Mouse (Mus musculus) 416B (cell line): ENCODE results near the gene Gm21149.
"Not testable (repeated sequence)": the region's sequence is repeated elsewhere in the genome, so short reads cannot be mapped to it uniquely, and the experiment has no call there.

Experiments used
- DNase-seq: peaks from one replicate; pipeline ENCODE4 v3.0.0; 2011; ENCODE audit warnings: low read depth

The Gm21149 gene

DNA sequence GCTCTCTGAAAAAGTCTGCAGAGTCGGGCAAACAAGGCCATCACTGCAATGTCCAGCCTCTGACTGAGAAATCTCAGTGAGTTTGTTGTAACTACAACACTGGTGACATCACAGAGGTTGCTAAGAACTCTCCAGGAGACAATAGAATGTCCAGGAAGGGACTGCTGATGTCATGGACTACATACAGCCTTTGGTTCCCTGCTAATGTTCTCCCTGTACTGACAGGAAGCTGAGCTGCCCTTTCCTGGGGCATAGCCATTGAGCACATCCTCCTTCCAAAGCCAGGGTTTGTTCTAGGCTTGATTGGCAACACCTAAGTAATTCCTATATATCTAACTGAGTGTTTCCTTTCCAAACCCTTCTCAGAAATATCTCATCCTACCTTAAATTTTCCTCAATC lies at the start of gene Gm21149:
Gene Gm21149 (minus strand): TSS at position 101 of the 400 bp plus-strand sequence.
- not testable (repeated sequence) for DNase-seq

DNA sequence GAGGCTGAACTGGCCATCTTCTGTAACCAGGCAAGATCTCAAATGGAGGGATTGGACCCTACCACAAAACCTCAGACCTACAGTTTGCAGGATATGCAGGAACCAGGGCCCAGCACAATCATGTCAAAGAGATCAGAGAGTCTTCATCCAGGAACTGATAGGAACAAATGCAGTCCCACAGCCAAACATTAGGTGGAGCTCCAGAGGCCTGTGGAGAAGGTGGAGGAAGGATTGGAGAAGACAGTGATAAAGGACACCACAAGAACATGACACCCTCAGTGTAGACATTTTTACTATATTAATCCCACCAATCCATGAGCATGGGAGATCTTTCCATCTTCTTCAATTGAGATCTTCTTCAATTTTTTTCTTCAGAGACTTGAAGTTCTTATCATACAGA lies 46.1 kb upstream of the Gm21149 start:
- DNase-seq: not testable (repeated sequence)

DNA sequence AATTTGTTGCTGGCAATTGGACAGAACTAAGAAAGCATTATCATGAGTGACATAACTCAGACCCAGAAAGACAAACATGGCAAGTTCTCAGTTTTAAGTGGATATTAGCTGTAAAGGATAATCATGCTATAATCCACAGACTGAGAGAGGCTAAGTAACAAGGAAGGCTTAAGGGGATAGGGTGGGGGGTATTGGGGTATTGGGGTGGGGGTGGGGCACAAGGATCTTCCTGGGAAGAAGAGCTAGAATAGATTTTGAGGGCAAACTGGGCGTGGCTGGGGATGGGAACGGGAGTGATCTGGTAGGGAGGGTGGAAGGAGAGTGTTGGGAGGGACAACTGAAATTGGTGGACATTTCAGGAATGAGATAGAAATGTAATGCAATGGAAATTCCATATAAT lies 45.7 kb upstream of the Gm21149 start:
- DNase-seq: not testable (repeated sequence)

DNA sequence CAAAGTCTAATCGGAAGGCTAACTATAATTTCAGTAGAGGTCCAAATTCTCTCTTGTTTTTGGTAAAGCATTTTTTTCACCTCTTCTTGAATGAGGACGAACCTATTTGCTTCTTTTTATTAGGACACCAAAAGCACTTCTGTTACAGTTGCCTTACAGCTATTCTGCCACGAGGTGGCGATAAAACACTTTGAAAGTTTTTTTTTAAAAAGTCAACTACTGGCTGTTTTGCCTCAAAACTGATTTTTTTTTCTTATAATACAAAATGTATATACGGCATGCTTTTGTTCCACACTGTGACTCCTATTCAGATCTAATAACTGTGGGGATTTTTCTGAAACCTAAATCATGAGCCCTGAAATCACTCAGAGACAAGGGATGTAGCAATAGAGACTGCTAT lies 44.1 kb upstream of the Gm21149 start:
- peak; percentile 33 for DNase-seq

DNA sequence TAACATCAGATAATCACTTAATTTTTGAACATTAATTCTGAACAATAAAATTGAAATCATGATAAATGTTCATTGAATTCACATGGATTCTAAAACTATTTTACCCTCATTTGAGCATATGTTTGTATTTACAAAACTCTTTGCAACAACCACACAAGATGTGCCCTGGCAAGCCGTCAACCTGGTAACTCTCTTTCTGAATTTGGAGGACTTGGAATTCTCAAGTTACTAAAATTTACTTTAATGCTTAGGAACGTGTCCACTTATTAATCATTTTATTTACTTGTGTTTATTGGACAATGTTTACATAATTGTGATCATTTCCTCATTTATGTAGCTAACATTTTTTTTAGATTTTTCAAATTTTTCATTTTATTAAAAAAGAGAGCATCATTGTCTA lies 40.8 kb upstream of the Gm21149 start:
- not testable (repeated sequence) for DNase-seq

DNA sequence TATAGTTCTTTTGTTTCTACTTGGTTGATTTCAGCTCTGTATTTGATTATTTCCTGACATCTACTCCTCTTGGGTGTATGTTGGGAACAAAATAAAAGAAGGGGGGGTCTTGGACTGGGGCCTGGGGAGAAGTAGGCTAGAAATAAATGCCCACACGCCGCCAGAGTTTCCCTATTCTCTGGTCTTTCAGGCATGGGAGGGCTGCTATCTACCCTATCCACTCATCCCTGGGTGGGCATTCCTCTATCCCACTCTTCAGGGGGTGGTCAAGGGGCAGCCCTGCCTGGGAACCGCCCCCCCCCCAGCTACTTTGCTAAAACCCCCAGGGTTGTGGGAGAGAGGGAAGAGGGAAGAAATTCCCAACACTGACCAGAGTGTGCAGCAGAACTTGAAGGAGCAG lies 35.9 kb upstream of the Gm21149 start:
- DNase-seq: not testable (repeated sequence)

DNA sequence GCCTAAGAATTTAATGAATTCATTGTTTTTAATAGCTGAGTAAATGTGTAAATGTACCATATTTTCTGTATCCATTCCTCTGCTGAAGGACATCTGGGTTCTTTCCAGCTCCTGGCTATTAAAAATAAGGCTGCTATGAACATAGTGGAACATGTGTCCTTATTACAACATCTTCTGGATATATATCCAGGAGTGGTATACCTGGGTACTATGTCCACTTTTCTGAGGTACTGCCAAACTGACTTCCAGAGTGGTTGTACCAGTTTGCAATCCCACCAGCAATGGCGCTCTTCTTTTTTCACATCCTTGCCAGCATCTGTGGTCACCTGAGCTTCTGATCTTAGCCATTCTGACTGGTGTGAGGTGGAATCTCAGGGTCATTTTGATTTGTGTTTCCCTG lies 33.6 kb upstream of the Gm21149 start:
- not testable (repeated sequence) for DNase-seq

DNA sequence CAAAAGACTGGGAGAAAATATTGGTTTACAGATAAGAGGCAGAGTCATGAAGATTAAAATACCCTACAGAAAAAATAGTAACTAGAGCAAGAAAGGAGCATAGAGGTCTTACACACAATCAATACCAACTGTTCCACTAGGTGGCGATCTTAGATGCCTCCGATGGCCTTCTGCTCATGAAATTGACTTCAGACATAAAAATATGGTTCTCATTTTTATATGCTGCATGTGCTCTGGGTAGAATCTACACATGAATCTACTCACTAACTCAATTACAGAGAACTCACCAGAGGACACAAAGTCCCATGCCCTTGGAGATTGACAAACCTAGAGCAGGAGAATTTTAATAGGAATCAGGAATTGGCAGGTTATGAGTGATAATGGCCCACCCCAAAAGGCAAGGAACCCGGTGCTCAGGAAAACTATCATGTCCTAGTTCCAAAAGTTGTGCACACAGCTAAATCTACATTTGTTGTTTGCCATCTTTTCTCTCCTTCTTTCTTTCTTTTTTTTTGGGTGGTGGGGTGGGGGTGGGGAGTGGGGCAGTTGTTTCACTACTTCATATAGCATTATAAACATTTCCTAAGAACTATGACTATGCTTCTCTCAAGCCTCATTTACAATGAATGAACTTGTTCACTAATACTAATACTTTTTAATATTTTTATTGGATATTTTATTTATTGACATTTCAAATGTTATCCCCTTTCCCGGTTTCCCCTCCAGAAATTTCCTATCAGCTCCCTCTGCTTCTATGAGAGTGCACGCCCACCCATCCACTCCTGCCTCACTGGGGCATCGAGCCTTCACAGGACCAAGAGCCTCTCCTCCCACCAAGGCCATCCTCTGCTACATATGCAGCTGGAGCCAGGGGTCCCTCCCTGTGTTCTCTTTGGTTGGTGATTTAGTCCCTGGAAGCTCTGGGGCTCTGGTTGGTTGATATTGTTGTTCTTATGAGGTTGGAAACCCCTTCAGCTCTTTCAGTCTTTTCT lies 32.4 kb upstream of the Gm21149 start:
- peak; percentile 54 for DNase-seq

DNA sequence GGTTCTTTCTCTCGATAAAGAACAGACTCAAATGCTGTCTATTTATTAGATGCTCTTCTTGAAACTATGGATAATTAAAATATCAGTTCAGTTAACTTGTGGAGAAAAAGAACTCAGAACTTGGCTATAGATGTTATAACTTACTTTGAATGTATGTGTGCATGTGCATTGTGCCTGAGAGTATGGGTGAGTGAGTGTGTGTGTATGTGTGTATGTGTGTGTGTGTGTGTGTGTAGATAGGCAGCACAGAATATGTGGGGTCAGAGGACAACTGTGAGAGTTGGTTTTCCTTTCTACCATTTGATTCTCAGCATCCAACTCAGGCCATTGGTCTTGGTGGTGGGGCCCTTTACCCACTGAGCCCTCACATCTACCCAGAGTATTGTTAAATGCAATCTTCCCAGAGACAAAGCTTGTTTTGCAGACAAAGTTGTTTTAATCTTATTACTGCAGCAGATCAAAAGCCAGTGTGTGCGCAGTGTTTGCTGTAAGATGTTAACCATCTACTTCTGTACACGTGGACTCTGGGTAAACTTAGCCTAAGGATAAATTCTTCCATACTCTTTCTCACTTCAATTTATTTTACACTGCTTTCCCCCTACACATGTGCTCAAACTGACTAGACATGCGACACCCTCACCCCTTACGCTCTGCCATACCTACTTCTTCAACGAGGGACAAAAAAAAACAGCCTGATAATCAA lies 31.6 kb upstream of the Gm21149 start:
- peak; percentile 22 for DNase-seq

DNA sequence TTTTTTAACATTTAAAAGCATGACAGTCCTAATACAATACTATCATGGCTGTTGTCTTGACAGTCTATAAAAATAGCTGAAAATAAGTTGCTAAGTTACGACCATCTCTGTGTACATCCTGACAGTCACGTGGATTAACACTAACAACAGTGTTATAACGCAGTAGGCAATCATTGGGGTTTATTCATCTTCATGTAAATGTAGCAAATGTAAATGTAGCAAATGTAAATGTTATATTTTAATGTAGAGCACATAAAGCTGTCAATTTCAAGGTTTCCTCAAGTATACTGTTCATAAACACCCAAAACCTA lies 30.9 kb upstream of the Gm21149 start:
- DNase-seq: no peak

DNA sequence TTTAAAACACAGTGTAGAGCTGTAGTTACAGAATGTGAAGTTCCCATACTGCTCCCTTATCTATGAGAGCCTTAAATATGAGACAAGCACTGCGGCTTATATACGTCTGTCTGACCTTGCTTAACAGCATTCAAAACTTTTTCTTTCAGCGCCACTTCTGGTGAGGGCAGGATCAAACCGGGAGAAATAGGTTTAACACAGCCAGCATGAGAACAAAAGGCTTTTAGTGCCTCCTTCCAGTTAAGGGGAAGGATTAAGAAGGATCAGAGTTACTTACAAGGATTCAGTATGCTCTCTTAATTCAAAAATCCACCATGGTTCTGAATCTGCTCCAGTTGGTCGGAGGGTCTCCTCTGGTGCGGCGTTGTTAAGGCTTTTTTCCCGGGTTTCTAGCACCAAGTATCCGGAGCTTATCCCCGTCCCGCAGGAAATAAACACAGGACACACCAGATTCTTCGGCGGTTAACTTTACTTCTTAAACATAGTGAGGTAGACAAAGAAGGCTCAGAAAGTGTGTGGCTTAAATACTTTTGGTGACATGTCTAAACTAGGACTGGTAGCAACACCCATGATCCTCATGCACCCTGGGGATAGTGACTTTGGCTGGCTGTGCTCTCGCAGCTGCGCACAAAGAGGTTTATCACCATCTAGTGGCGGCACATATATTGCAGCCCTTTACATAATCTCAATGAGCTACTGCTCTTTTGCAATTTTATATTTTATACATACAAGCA lies 30.4 kb upstream of the Gm21149 start:
- peak; percentile 57 for DNase-seq

DNA sequence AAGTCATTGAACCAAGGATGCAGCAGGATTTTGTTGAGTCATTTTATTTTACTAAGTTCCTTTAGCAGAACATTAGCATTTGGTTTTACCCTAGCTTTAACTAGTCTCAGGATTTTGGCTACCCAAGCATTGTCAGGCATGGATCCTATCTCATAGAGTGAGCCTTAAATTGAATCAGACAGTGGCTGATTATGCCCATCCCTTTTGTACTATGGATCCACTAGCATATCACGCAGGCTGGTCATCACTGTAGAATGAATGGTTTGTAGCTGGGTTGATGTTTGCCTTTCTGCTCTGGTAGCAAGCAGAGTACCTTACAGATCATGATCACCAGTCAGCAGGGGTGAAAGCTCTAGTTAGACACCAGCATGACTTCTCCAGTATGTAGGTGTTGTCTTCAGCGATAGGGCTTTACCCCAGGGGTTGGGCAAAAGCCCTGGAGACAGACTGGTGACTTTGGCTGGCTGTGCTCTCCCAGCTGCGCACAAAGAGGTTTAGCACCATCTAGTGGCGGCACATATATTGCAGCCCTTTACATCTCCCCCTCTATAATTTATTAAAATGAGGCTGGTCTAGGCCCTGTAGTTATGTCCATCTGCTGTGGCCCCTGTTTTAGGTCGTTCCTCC lies 22.6 kb upstream of the Gm21149 start:
- DNase-seq: peak; percentile 23

DNA sequence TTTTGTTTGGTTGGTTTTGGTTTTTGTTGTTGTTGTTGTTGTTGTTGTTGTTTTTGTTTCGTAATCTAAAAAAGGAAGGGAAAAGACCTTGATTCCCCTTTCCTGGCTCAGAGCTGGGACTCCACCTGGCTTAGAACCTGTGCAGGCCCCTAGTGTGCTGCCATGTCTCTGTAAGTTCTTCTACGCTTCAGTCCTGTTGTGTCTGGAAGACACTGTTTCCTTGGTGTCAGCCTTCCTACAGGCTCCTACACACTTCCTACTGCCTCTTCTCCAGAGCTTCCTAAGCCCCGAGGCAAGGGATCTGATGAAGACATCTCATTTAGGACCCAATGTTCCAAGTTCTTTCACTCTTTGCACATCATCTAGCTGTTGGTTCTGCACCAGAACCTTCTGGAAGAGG lies 22.0 kb upstream of the Gm21149 start:
- not testable (repeated sequence) for DNase-seq

DNA sequence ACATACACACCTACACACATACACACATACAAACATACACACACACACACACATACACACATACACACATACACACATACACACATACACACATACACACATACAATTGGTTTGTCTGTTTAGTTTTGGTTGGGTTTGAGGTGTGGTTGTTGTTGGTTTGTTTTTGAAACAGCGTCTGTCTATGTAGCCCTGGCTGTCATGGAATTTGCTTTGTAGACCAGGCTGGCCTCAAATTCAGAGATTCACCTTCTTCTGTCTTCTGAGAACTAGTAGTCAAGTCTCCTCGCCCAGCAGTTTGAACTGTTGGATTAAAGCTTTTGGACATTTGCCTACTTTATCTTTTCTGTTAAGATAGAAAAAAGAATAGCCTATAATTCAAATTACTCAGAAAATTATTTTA lies 14.6 kb upstream of the Gm21149 start:
- not testable (repeated sequence) for DNase-seq

DNA sequence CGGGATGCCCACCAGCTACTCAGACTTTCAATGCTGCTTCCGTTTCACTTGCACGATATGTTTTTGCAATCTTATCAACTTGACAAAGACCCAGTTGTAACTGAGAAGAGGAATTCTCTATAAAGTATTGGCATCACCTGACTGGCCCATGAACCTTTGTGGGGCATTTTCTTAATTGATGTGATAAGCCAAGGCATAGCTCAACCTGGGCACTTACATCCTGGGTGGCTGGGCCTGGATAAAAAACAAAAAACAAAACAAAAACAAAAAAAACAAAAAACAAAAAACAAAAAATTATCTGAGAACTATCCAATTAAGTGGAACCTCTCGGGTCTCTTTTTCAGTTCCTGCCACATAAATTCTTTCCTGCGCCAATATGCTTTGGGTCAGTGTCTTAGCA lies 12.4 kb upstream of the Gm21149 start:
- no peak for DNase-seq

DNA sequence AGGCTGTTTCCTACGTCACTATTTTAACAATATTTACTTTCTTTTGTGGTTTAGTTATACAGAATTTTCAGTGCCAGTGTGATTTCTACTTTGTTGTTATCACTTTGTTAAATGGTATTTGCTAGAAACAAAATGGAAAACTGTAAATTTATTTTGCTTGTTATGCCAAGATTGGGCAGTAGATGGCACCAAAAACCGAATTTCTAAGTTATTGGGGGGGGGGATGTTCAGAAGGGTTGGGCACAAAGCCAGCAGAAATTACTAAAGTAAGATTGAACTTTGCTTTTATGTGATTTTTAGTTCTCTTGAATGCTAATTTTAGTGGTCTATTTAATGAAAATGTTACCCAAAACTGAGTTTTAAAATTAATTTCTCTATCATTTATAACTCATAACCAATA lies 8.3 kb upstream of the Gm21149 start:
- not testable (repeated sequence) for DNase-seq

DNA sequence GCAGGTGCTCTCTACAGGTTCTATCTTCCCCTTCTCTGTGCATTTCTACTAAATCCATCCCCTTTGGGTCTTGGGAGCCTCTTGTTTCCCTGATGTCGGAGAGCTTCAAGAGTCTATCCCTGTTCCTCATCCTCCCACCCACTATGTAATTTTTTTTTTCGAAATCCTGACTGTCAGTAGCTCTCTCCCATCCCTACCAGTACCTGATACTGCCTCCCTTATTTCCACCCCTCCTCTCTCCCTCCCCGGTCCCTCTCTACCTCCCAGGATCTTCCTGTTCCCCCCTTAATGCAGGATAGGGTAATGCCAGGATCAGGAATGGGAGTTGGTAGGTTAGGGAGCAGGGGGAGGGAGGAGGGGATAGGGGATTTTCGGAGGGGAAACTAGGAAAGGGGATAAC lies 7.3 kb upstream of the Gm21149 start:
- not testable (repeated sequence) for DNase-seq

DNA sequence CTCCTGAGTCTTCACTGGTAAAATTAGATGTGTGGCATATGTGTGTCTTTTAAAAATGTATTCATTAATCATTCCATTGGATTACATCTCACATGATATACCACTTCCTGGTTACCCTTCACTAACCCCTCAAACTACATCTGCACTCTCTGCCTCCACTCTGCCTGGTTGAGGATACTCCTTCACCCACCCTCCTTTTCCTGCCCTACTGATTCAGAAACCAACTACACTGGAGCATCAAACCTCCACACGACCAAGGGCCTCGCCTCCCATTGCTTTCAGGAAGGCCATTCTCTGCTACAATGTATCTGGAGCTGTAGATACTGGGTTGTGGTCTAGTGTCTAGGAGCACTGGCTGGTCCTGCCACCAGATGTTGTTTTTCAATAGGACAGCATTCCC lies 6.5 kb upstream of the Gm21149 start:
- not testable (repeated sequence) for DNase-seq

DNA sequence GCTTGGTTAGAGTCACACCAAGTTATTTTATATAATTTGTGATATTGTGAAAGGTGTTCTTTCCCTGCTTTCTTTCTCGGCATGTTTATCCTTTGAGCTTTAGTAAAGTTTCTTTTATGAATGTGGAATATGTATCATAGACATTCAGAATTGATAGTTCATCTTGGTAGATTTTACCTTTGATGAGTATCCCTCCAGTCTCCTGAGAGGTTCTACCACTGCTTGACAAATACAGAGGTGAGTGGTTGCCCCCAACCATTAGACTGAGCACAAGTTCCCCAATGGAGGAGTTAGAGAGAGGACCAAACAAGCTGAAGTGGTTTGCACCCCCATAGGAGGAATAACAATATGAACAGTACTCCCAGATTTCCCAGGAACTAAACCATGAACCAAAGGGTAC lies 6.2 kb downstream of the Gm21149 start:
- not testable (repeated sequence) for DNase-seq

DNA sequence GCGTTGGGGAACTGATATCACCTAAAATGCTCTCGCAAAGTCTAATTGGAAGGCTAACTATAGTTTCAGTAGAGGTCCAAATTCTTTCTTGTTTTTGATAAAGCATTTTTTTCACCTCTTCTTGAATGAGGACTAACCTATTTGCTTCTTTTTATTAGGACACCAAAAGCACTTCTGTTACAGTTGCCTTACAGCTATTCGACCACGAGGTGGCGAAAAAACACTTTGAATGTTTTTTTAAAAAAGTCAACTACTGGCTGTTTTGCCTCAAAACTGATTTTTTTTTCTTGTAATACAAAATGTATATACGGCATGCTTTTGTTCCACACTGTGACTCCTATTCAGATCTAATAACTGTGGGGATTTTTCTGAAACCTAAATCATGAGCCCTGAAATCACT lies 8.6 kb downstream of the Gm21149 start:
- peak; percentile 53 for DNase-seq

DNA sequence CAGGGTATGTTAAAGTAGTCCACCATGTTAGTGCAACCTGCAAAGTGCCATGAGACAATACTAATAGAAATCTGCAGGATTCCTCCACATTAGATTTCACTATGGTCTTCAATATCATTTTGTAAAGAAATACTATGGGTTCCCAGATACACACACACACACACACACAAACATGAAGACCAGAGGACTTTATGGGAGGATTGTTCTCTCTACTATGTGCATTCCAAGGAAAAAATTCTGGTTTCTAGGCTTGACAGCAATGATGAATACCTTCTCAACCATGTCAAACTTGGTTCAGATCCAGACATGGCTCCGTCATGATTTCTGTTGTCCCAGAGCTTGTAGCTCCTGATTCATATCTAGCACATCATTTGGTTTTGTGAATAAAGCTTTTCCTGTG lies 10.1 kb downstream of the Gm21149 start:
- DNase-seq: not testable (repeated sequence)

DNA sequence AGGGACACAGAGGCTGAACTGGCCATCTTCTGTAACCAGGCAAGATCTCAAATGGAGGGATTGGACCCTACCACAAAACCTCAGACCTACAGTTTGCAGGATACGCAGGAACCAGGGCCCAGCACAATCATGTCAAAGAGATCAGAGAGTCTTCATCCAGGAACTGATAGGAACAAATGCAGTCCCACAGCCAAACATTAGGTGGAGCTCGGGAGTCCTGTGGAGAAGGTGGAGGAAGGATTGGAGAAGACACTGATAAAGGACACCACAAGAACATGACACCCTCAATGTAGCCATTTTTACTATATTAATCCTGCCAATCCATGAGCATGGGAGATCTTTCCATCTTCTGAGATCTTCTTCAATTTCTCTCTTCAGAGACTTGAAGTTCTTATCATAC lies 12.8 kb downstream of the Gm21149 start:
- DNase-seq: not testable (repeated sequence)
